Mouse (Mus musculus) intestine, postnatal 0 days (tissue): ENCODE data around the gene Gp9. TPM values are rescaled to one million over a fixed set of nuclear protein-coding genes. Genes with fewer than 3 reads are reported as not detected.
A peak's percentile ranks its signal among the peaks of the same experiment; 100 is the strongest.

Experiments
- ATAC-seq: fragments of 200-750 bp; cut with Nextera tagmentation; 2 replicates; pipeline ENCODE4 v1.8.0; 2017; ENCODE audit warnings: mild to moderate bottlenecking, moderate TSS enrichment, moderate library complexity
- H3K27ac ChIP-seq: fragments of 300-500 bp; sonication (generic); 2 replicates; pipeline ENCODE4 v1.5.1; 2014; ENCODE audit warnings: mild to moderate bottlenecking, low read depth, low read length, moderate library complexity
- H3K27me3 ChIP-seq: fragments of 300-500 bp; sonication (generic); replicated peaks from 2 replicates; pipeline ENCODE4 v1.6.1; 2014; ENCODE audit warnings: low read length, mixed read lengths; ENCODE audit not compliant: control insufficient read depth, insufficient read depth
- H3K36me3 ChIP-seq: fragments of 300-500 bp; sonication (generic); 2 replicates; pipeline ENCODE4 v1.6.1; 2014; ENCODE audit warnings: mild to moderate bottlenecking, moderate library complexity; ENCODE audit not compliant: control insufficient read depth, insufficient read depth
- H3K4me1 ChIP-seq: fragments of 300-500 bp; sonication (generic); replicated peaks from 2 replicates; pipeline ENCODE4 v1.6.1; 2014; ENCODE audit warnings: antibody characterized with exemption, low read length, mixed read lengths; ENCODE audit not compliant: control insufficient read depth, insufficient read depth
- H3K4me2 ChIP-seq: fragments of 300-500 bp; sonication (generic); replicated peaks from 2 replicates; pipeline ENCODE4 v1.6.1; 2014; ENCODE audit warnings: low read depth, mild to moderate bottlenecking, moderate library complexity
- H3K4me3 ChIP-seq: fragments of 300-500 bp; sonication (generic); 2 replicates; pipeline ENCODE4 v1.5.1; 2014; ENCODE audit warnings: low read depth, low read length
- H3K9ac ChIP-seq: fragments of 300-500 bp; sonication (generic); 2 replicates; pipeline ENCODE4 v1.6.1; 2014; ENCODE audit warnings: mild to moderate bottlenecking, low read depth, low read length
- H3K9me3 ChIP-seq: fragments of 300-500 bp; sonication (generic); 2 replicates; pipeline ENCODE4 v1.6.1; 2016; ENCODE audit warnings: mixed run types; ENCODE audit not compliant: control insufficient read depth
- CTCF ChIP-seq: sonication (generic); IDR thresholded peaks from 2 replicates; pipeline ENCODE4 v1.5.1; 2016; ENCODE audit warnings: low read depth, mild to moderate bottlenecking, control low read depth, antibody characterized with exemption, moderate library complexity
- WGBS: fragments of 180-500 bp; shearing (Covaris S2); extraction: QIAGEN DNeasy Blood & Tissue Kit; methylation state at CpG from one replicate; pipeline ENCODE4 v1.1.7; 2014; 5-methylcytosine and 5-hydroxymethylcytosine counted together
- polyA plus RNA-seq: library from polyadenylated mRNA; unstranded; fragments of >200 nt; fragmentation: Nextera tagmentation; extraction: Ambion mirVana; gene quantifications from 2 replicates; pipeline ENCODE4 v1.2.1, GENCODE M21; 2015

Gene Gp9
- 2.1 and 2.3 TPM in 2 replicates for polyA plus RNA-seq

DNA sequence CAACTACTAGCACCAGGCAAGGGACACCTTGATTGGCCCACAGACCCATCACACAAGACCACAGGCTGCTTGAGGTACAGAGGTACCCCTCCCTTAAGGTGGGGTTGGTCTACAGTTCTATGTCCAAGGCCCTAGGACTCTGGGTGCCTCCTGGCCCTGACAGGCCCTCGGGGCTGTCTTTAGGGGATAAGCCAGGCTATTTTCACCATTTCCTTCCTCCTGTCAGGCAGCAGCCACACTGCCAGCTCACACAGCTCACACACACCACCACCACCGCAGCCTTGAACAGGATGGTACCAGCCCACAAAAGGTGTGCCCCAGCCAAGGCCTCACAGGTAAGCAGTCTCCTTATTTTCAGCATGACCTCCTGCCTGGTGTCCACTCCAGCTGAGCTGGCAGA, at the start of gene Gp9:
Gene Gp9, plus strand, starts transcription at position 231 of the 400 bp plus-strand sequence.
- H3K9ac ChIP-seq, result no peak within 1 kb of the TSS
- no peaks in the 10 kb centered on the region for H3K27me3 ChIP-seq
- peaks cover 14% of the 10 kb centered on the region for H3K4me1 ChIP-seq
- no peak for TF ChIP-seq CTCF
- WGBS, result 55% methylated on average over 2 of the region's 2 CpGs
- H3K4me3 ChIP-seq, result no peak within 1 kb of the TSS
- H3K4me2 ChIP-seq, result no peak within 1 kb of the TSS
- H3K9me3 ChIP-seq, result no peaks in the 10 kb centered on the region
- peak within 1 kb of the TSS; percentile 11 for H3K27ac ChIP-seq
- peak; percentile 57; the same call in 1 of the 2 replicates for ATAC-seq
- H3K36me3 ChIP-seq, result no peaks in the 10 kb centered on the region

- 66% methylated on average over 3 of the region's 3 CpGs for WGBS
These were observed 49.8 kb upstream of the Gp9 start for GRCm38 (mm10) chr6:87728102-87728501.

DNA sequence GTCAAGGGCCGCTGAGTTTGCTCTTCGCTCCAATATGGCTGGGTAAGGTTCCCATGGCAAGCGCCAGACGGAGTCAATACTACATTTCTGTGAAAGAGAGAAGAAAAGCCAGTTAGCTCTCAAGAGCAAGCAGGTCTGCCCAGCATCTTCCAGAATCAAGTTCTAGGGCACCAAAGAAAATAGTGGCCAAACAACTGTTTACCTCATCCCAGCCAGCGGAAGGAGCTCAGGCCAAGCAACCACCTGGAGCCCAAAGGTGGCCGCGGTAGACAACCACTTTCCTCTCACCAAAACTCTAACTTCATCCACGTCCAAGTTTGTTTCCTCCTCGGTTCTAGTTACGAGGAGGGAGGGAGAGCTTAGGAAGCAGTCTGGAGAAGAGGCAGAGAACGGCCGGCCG, 47.7 kb upstream of the Gp9 start:
- WGBS, result 21% methylated on average over 13 of the region's 13 CpGs
- no peak for TF ChIP-seq CTCF
- peak overlapping the region; percentile 44; the same call in 1 of the 2 replicates for H3K4me3 ChIP-seq
- H3K9me3 ChIP-seq, result no peaks in the 10 kb centered on the region
- H3K9ac ChIP-seq, result 0 out of 2 replicates have a peak overlapping the region, but pooled peaks have one; percentile 40
- H3K27ac ChIP-seq, result no peak overlapping the region; the same call in 1 of the 2 replicates
- no peaks in the 10 kb centered on the region for H3K4me1 ChIP-seq
- no peaks in the 10 kb centered on the region for H3K36me3 ChIP-seq
- peaks cover 47% of the 10 kb centered on the region for H3K27me3 ChIP-seq
- peak overlapping the region; percentile 74 for H3K4me2 ChIP-seq
- ATAC-seq, result no peak

More at GRCm38 (mm10) chr6:87728102-87728501, 49.8 kb upstream of the Gp9 start:
- H3K4me1 ChIP-seq, result no peaks in the 10 kb centered on the region
- no peak for ATAC-seq
- no peaks in the 10 kb centered on the region for H3K9me3 ChIP-seq
- H3K27me3 ChIP-seq, result peaks cover 38% of the 10 kb centered on the region
- H3K36me3 ChIP-seq, result no peaks in the 10 kb centered on the region
- H3K27ac ChIP-seq, result no peak overlapping the region
- H3K9ac ChIP-seq, result no peak overlapping the region
- TF ChIP-seq CTCF, result no peak
- H3K4me3 ChIP-seq, result no peak overlapping the region
- H3K4me2 ChIP-seq, result no peak overlapping the region

DNA sequence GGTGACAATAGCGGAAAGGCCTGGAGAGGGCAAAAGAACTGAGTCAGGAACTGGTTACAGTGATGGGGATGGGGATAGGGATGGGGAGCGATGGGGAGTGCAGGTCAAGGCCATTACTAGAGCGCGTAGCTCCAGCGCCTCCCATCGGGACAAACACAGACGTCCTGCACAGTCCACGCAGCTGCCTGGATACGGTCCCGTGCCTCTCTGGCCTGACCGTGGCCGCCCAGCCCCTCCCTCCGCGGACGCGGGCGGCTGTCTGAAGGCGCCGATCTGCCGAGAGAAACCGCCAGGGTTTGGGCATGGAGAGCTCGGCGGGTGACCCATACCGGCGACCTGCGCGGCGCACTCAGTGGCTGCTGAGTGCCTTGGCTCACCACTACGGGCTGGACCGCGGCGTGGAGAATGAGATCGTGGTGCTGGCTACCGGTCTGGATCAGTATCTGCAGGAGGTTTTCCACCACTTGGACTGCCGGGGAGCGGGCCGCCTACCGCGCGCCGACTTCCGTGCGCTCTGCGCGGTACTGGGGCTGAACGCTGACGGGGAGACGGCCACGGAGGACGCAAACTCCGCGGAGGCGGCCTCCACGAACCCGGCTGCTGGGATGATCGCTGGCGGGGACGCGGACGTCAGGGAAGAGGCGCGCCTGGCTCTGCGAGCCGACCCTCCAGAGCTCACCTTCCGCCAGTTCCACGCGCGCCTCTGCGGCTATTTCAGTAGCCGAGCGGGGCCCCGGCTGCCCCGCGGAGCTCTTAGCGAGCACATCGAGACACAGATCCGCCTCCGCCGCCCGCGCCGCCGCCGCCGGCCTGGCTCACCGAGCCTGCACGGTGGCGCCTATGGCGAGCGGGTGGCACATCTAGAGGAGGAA, 47.0 kb upstream of the Gp9 start, which contains the start of gene Efcc1:
Gene Efcc1, plus strand, starts transcription at position 279 of the 872 bp plus-strand sequence.
- peak; percentile 56 for TF ChIP-seq CTCF
- under 1% methylated on average over 88 of the region's 90 CpGs for WGBS
- Histone ChIP-seq H3K36me3 (no peaks in the 10 kb centered on the region), H3K27ac (peak within 1 kb of the TSS; percentile 54), H3K9me3 (no peaks in the 10 kb centered on the region), H3K27me3 (peaks cover 47% of the 10 kb centered on the region), H3K4me3 (peak within 1 kb of the TSS; percentile 44), H3K9ac (peak within 1 kb of the TSS; percentile 40; the same call in 1 of the 2 replicates), H3K4me2 (peak within 1 kb of the TSS; percentile 74), H3K4me1 (no peaks in the 10 kb centered on the region)
- ATAC-seq, result peak; percentile 44; the same call in 1 of the 2 replicates

GRCm38 (mm10) chr6:87731463-87732095, 46.3 kb upstream of the Gp9 start:
- Histone ChIP-seq H3K36me3 (no peaks in the 10 kb centered on the region), H3K4me1 (no peaks in the 10 kb centered on the region), H3K9me3 (no peaks in the 10 kb centered on the region), H3K9ac (peak overlapping the region; percentile 40; the same call in 1 of the 2 replicates), H3K27me3 (peaks cover 47% of the 10 kb centered on the region), H3K27ac (no peak overlapping the region), H3K4me2 (peak overlapping the region; percentile 74), H3K4me3 (peak overlapping the region; percentile 44)
- no peak for TF ChIP-seq CTCF
- no peak for ATAC-seq
- 7% methylated on average over 19 of the region's 19 CpGs for whole genome bisulfite sequencing
